Mouse (Mus musculus) MEL (cell line): ENCODE measurements around the gene Camta1. TPM values are rescaled to one million over a fixed set of nuclear protein-coding genes. Genes with fewer than 3 reads are reported as not detected.

Experiments used
- DNase-seq: peaks from one replicate; pipeline ENCODE4 v3.0.0; 2011; ENCODE audit warnings: low read depth, low spot score
- H3K27ac ChIP-seq: 2 replicates; pipeline ENCODE4 v1.5.1; 2012; ENCODE audit warnings: low read depth, mild to moderate bottlenecking, control low read depth, low read length, moderate library complexity; ENCODE audit not compliant: control insufficient read depth
- H3K27me3 ChIP-seq, 2 experiments: fragments of 150-350 bp in 1 of 2; sonication (generic) in 1 of 2; 2 replicates each; pipeline ENCODE4 v1.6.1; 2012; ENCODE audit warnings: low read length in 2 of 2, mild to moderate bottlenecking in 2 of 2, improper control_type of control experiment in 1 of 2, moderate library complexity in 1 of 2; ENCODE audit not compliant: insufficient read depth in 2 of 2, control insufficient read depth in 1 of 2
- H3K36me3 ChIP-seq, 2 experiments: 2 replicates each; pipeline ENCODE4 v1.6.1; 2012 to 2014; ENCODE audit warnings: low read length in 2 of 2, improper control_type of control experiment in 1 of 2, inconsistent platforms in 1 of 2, mild to moderate bottlenecking in 1 of 2; ENCODE audit not compliant: insufficient read depth in 2 of 2, control insufficient read depth in 1 of 2
- H3K4me1 ChIP-seq, 2 experiments: fragments of 150-350 bp in 1 of 2; sonication (generic) in 1 of 2; 2 replicates each; pipeline ENCODE4 v1.6.1; 2012; ENCODE audit warnings: low read length in 2 of 2, improper control_type of control experiment in 1 of 2, mild to moderate bottlenecking in 1 of 2; ENCODE audit not compliant: insufficient read depth in 2 of 2, control insufficient read depth in 1 of 2
- H3K4me3 ChIP-seq, 2 experiments: fragments of 150-350 bp in 1 of 2; sonication (generic) in 1 of 2; 2 replicates each; pipeline ENCODE4 v1.5.1; 2012; ENCODE audit warnings: low read depth in 2 of 2, low read length in 2 of 2, mild to moderate bottlenecking in 2 of 2, moderate library complexity in 2 of 2, control low read depth in 1 of 2, improper control_type of control experiment in 1 of 2; ENCODE audit not compliant: control insufficient read depth in 1 of 2, insufficient read depth in 1 of 2
- H3K79me2 ChIP-seq: 2 replicates; pipeline ENCODE4 v1.6.1; 2012; ENCODE audit warnings: mild to moderate bottlenecking, low read length, moderate library complexity; ENCODE audit not compliant: control insufficient read depth, poor library complexity, insufficient read depth
- H3K9ac ChIP-seq: 2 replicates; pipeline ENCODE4 v1.6.1; 2012; ENCODE audit warnings: low read depth, mild to moderate bottlenecking, control low read depth, low read length, moderate library complexity; ENCODE audit not compliant: control insufficient read depth, poor library complexity, severe bottlenecking
- H3K9me3 ChIP-seq: fragments of 150-350 bp; sonication (generic); replicated peaks from 2 replicates; pipeline ENCODE4 v1.6.1; 2012; ENCODE audit warnings: mild to moderate bottlenecking, low read length, improper control_type of control experiment, moderate library complexity; ENCODE audit not compliant: insufficient read depth
- CHD2 ChIP-seq: IDR thresholded peaks from 2 replicates; pipeline ENCODE4 v1.6.1; 2011; ENCODE audit warnings: low read length, improper control_type of control experiment
- E2F4 ChIP-seq: IDR thresholded peaks from 2 replicates; pipeline ENCODE4 v1.6.1; 2011; ENCODE audit warnings: low read depth, low read length, improper control_type of control experiment, borderline replicate concordance
- EP300 ChIP-seq, 2 experiments: IDR thresholded peaks; 2 replicates each; pipeline ENCODE4 v1.6.1; 2011; ENCODE audit warnings: improper control_type of control experiment in 2 of 2, low read length in 2 of 2, low read depth in 1 of 2, mild to moderate bottlenecking in 1 of 2
- GATA1 ChIP-seq: IDR thresholded peaks from 2 replicates; pipeline ENCODE4 v1.6.1; 2011; ENCODE audit warnings: low read depth, low read length, improper control_type of control experiment
- HCFC1 ChIP-seq: IDR thresholded peaks from 2 replicates; pipeline ENCODE4 v1.6.1; 2012; ENCODE audit warnings: low read depth, mild to moderate bottlenecking, inconsistent platforms, low read length, improper control_type of control experiment, moderate library complexity
- JUND ChIP-seq: IDR thresholded peaks from 2 replicates; pipeline ENCODE4 v1.6.1; 2011; ENCODE audit warnings: low read depth, mild to moderate bottlenecking, improper control_type of control experiment, low read length
- KAT2A ChIP-seq: conservative IDR thresholded peaks from 2 replicates; pipeline ENCODE4 v1.6.1; 2012; ENCODE audit warnings: low read depth, low read length, improper control_type of control experiment, inconsistent platforms
- MEF2A ChIP-seq: IDR thresholded peaks from 2 replicates; pipeline ENCODE4 v1.6.1; 2014; ENCODE audit warnings: low read depth, mild to moderate bottlenecking, inconsistent platforms, low read length, improper control_type of control experiment; ENCODE audit not compliant: poor library complexity, insufficient replicate concordance, severe bottlenecking; ENCODE audit errors: extremely low read depth
- MYB ChIP-seq: IDR thresholded peaks from 2 replicates; pipeline ENCODE4 v1.6.1; 2011; ENCODE audit warnings: mild to moderate bottlenecking, low read depth, low read length, improper control_type of control experiment
- MYC ChIP-seq: IDR thresholded peaks from 2 replicates; pipeline ENCODE4 v1.6.1; 2011; ENCODE audit warnings: low read depth, mild to moderate bottlenecking, low read length, improper control_type of control experiment, moderate library complexity
- NELFE ChIP-seq: IDR thresholded peaks from 2 replicates; pipeline ENCODE4 v1.6.1; 2011; ENCODE audit warnings: low read depth, low read length, improper control_type of control experiment
- POLR2AphosphoS5 ChIP-seq: IDR thresholded peaks from 2 replicates; pipeline ENCODE4 v1.6.1; 2012; ENCODE audit warnings: low read depth, borderline replicate concordance, mild to moderate bottlenecking, inconsistent platforms, low read length, moderate library complexity, mixed read lengths
- RAD21 ChIP-seq: IDR thresholded peaks from 2 replicates; pipeline ENCODE4 v1.6.1; 2011; ENCODE audit warnings: mild to moderate bottlenecking, low read depth, low read length, improper control_type of control experiment
- SIN3A ChIP-seq: IDR thresholded peaks from 2 replicates; pipeline ENCODE4 v1.6.1; 2012; ENCODE audit warnings: low read length, improper control_type of control experiment, inconsistent platforms
- SMC3 ChIP-seq: IDR thresholded peaks from 2 replicates; pipeline ENCODE4 v1.6.1; 2011; ENCODE audit warnings: low read depth, low read length, improper control_type of control experiment
- TAL1 ChIP-seq: IDR thresholded peaks from 2 replicates; pipeline ENCODE4 v1.6.1; 2012; ENCODE audit warnings: mild to moderate bottlenecking, inconsistent platforms, low read length, moderate library complexity, mixed read lengths
- TBP ChIP-seq: IDR thresholded peaks from 2 replicates; pipeline ENCODE4 v1.8.0; 2011; ENCODE audit warnings: low read depth, low read length, improper control_type of control experiment
- TCF12 ChIP-seq: IDR thresholded peaks from 2 replicates; pipeline ENCODE4 v1.6.1; 2014; ENCODE audit warnings: low read depth, mild to moderate bottlenecking, inconsistent platforms, low read length, improper control_type of control experiment, moderate library complexity
- USF1 ChIP-seq: IDR thresholded peaks from 2 replicates; pipeline ENCODE4 v1.6.1; 2014; ENCODE audit warnings: low read depth, mild to moderate bottlenecking, inconsistent platforms, low read length, improper control_type of control experiment, moderate library complexity
- ZKSCAN1 ChIP-seq: IDR thresholded peaks from 2 replicates; pipeline ENCODE4 v1.6.1; 2012; ENCODE audit warnings: low read depth, mild to moderate bottlenecking, inconsistent platforms, low read length, improper control_type of control experiment, moderate library complexity
- ZMIZ1 ChIP-seq: IDR thresholded peaks from 2 replicates; pipeline ENCODE4 v1.6.1; 2012; ENCODE audit warnings: low read depth, mild to moderate bottlenecking, inconsistent platforms, low read length, improper control_type of control experiment, moderate library complexity
- ZNF384 ChIP-seq: IDR thresholded peaks from 2 replicates; pipeline ENCODE4 v1.6.1; 2012; ENCODE audit warnings: low read depth, mild to moderate bottlenecking, inconsistent platforms, low read length, improper control_type of control experiment
- polyA plus RNA-seq, 2 experiments: library from polyadenylated mRNA; stranded (reverse) in 1 of 2; unstranded in 1 of 2; fragments of >175 nt in 1 of 2; fragments of >200 nt in 1 of 2; gene quantifications; 2 replicates each; pipeline versions ENCODE4 v1.2.1 to v1.2.4; 2012; ENCODE audit warnings: low replicate concordance in 2 of 2, low read depth in 1 of 2; ENCODE audit not compliant: insufficient read length in 2 of 2, insufficient read depth in 1 of 2, missing spikeins in 1 of 2
- total RNA-seq: library from RNA; depleted of rRNA; stranded (reverse); fragments of 300-350 nt; gene quantifications from 2 replicates; pipeline ENCODE4 v1.2.3, GENCODE M21; 2012

Gene Camta1
- total and polyA plus RNA-seq, 3 experiments, result 28.2 to 87.5 TPM; not detected in 1

DNA sequence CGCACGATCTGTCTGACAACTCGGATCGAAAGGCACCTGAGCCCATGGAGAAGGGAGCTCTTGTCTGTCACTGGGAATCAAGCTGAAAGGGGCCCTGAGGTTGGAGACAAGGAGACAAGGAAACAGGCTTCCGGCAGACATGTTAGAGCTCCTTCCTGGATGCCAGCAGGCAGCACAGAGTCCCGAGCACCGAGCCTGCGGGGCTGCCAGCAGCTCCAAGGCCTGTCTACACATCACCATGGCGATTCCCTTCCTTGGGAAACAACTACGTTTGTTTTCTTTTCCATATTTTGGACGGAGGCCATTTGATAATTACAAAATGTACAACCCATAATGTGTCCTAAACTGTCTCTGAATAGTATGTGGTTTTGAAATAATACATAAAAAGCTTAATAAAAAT, 122.8 kb downstream of the Camta1 start:
- H3K9ac ChIP-seq, result no peak overlapping the region
- H3K4me3 ChIP-seq, result no peak overlapping the region
- H3K9me3 ChIP-seq, result no peaks in the 10 kb centered on the region
- H3K36me3 ChIP-seq, result peaks cover 0 to 8% of the 10 kb centered on the region in 2 experiments; a peak in 2 of 4 replicates
- H3K27ac ChIP-seq, result no peak overlapping the region
- no peaks in the 10 kb centered on the region for H3K27me3 ChIP-seq
- H3K79me2 ChIP-seq, result no peaks in the 10 kb centered on the region
- no peak for DNase-seq
- peaks cover 0 to 7% of the 10 kb centered on the region in 2 experiments; a peak in 2 of 4 replicates for H3K4me1 ChIP-seq
- TF ChIP-seq CHD2 (no peak), RAD21 (no peak), EP300 (IDR thresholded peaks at IDR 0.05; ENCODE audit: low read depth in 1 of 2, low read length in 2 of 2) (no peak), ZMIZ1 (no peak), USF1 (no peak), ZKSCAN1 (no peak), JUND (no peak), POLR2AphosphoS5 (no peak)

DNA sequence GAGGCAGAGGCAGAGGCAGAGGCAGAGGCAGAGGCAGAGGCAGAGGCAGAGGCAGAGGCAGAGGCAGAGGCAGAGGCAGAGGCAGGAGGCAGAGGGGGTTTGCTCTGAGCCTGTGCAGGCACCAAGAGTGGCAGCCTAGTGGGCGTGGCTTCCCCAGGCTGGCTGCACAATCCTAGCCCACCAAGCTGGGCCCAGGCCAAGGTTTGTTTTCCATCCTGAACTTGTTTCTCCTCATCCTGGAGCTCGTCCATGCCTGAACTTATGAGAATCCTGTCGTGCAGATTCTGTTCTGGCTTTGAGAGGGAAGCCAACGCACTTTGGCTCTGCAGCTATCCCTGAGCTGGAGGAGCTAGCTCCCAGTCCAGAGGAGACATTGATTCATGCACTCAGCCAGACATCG, 123.4 kb downstream of the Camta1 start:
- H3K9me3 ChIP-seq, result no peaks in the 10 kb centered on the region
- H3K27me3 ChIP-seq, result no peaks in the 10 kb centered on the region
- peaks cover 0 to 8% of the 10 kb centered on the region in 2 experiments; a peak in 2 of 4 replicates for H3K36me3 ChIP-seq
- H3K4me1 ChIP-seq, result peaks cover 0 to 7% of the 10 kb centered on the region in 2 experiments; a peak in 2 of 4 replicates
- H3K79me2 ChIP-seq, result no peaks in the 10 kb centered on the region
- no peak for DNase-seq
- H3K27ac ChIP-seq, result no peak overlapping the region
- TF ChIP-seq SMC3 (no peak), ZNF384 (no peak), TAL1 (no peak), GATA1 (no peak), NELFE (no peak), E2F4 (no peak), KAT2A (no peak), TCF12 (no peak), JUND (no peak), MEF2A (no peak), MYB (no peak), HCFC1 (no peak), ZMIZ1 (no peak), MYC (no peak), SIN3A (no peak), TBP (no peak), EP300 (IDR thresholded peaks at IDR 0.05; ENCODE audit: low read depth in 1 of 2, low read length in 2 of 2) (no peak), ZKSCAN1 (no peak)
- H3K9ac ChIP-seq, result no peak overlapping the region
- no peak overlapping the region for H3K4me3 ChIP-seq
